Mouse (Mus musculus) inflammation-experienced regulatory T-cells, adult 16 weeks (primary cell): ENCODE results near the gene Olfr1216. TPM values are rescaled to one million over a fixed set of nuclear protein-coding genes. Genes with fewer than 3 reads are reported as not detected.

Experiments
- polyA plus RNA-seq: library from polyadenylated mRNA; unstranded; fragments of 100-300 nt; shearing (Covaris generic); gene quantifications from one replicate; pipeline ENCODE4 v1.2.1, GENCODE M21; 2017

Olfr1216 gene
- polyA plus RNA-seq = not detected

GRCm38 (mm10) chr2:89018240-89018639 is at the start of gene Olfr1216:
Olfr1216 (minus strand) TSS chr2:89018340.

GRCm38 (mm10) chr2:89061087-89061486 is 42.9 kb upstream of the Olfr1216 start, which contains the start of gene Olfr1218:
Olfr1218 (minus strand) TSS chr2:89061187.

DNA sequence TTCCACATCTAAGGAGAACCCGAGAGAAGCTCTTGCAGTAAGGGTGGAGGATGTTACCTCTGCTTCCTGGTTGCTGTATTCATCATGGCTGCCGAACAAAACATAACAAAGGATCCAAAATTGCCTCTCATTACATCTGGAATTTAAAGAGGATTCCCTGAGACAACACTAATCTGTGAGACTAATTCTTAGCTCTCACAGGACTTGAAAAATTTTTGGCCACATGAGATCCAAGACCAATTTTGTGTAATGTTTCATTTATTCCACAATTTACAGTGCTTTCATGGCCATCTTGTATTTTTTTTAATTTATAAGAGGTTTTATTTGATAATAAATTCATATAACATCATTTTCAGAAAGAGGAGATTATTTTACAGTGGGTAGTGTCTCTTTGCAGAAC is 13.8 kb upstream of the Olfr1216 start, which contains the start of gene Olfr1217:
TSS of gene Olfr1217 (minus strand) at position 101 of the 400 bp plus-strand sequence.

GRCm38 (mm10) chr2:89006873-89007272 is 11.3 kb downstream of the Olfr1216 start, which contains the start of gene Olfr1215:
Olfr1215 (minus strand) TSS chr2:89006973.

DNA sequence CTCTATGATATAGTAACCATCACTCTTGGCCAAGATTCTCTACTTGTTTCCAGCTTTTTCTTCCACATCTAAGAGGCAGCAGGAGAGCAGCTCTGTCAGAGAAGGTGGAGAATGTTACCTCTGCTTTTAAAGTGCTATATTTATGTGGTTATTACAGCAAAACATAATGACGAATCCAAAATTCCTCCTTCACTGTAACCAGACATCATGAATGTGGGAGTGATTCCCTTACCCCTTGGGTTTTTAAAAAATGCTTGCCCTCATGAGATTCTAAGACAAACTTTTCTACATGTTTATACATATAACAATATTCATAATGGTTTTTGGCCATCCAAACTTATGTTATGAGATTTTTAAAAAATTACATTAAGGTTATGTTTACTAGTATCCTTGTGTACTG is 25.6 kb downstream of the Olfr1216 start, which contains the start of gene Olfr1214:
TSS of gene Olfr1214 (minus strand) at position 101 of the 400 bp plus-strand sequence.

DNA sequence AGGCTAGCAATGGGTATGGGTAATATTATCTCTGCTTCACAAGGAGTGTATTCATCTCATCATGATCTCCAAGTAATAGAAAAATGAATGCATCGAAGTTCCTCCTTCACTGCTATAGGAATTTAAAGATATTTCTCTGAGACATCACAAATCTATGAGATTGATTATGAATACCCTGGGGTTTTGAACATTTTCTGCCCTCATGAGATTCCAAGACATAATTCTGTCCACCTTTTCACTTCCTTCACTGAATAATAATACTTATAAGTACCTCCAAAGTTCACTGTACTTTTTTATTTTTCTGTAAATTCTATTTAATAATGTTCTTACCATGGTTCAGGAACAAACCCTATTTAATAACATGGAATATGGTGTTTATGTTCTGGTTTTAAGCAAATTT is 38.0 kb downstream of the Olfr1216 start, which contains the start of gene Gm13762:
TSS of gene Gm13762 (minus strand) at position 101 of the 400 bp plus-strand sequence.

Other genes with a start within 250 kb of the Olfr1216 start
- not detected for gene Olfr1200, start 247.9 kb downstream of the Olfr1216 start, polyA plus RNA-seq
- gene Olfr1201, start 225.3 kb downstream of the Olfr1216 start, polyA plus RNA-seq = not detected
- not detected for gene Olfr1202, start 203.8 kb downstream of the Olfr1216 start, polyA plus RNA-seq
- gene Olfr1205, start 188.6 kb downstream of the Olfr1216 start, polyA plus RNA-seq = not detected
- gene Olfr1204, start 169.0 kb downstream of the Olfr1216 start, polyA plus RNA-seq = not detected
- not detected for gene Olfr1206, start 155.1 kb downstream of the Olfr1216 start, polyA plus RNA-seq
- not detected for gene Olfr1208, start 116.0 kb downstream of the Olfr1216 start, polyA plus RNA-seq
- gene Olfr1209, start 103.2 kb downstream of the Olfr1216 start, polyA plus RNA-seq = not detected
- gene Olfr1211, start 80.2 kb downstream of the Olfr1216 start, polyA plus RNA-seq = not detected
- not detected for gene Olfr1212, start 64.4 kb downstream of the Olfr1216 start, polyA plus RNA-seq
- gene Gm13762, start 38.1 kb downstream of the Olfr1216 start, polyA plus RNA-seq = not detected
- gene Olfr1214, start 25.7 kb downstream of the Olfr1216 start, polyA plus RNA-seq = not detected
- not detected for gene Olfr1215, start 11.4 kb downstream of the Olfr1216 start, polyA plus RNA-seq
- not detected for gene Olfr1217, start 13.7 kb upstream of the Olfr1216 start, polyA plus RNA-seq
- gene Olfr1218, start 42.8 kb upstream of the Olfr1216 start, polyA plus RNA-seq = not detected
- gene Olfr1219, start 65.2 kb upstream of the Olfr1216 start, polyA plus RNA-seq = not detected
- not detected for gene Olfr1220, start 88.5 kb upstream of the Olfr1216 start, polyA plus RNA-seq
- gene Olfr1221, start 98.9 kb upstream of the Olfr1216 start, polyA plus RNA-seq = not detected
- not detected for gene Olfr1222, start 114.7 kb upstream of the Olfr1216 start, polyA plus RNA-seq
- gene Olfr1223, start 133.2 kb upstream of the Olfr1216 start, polyA plus RNA-seq = not detected
- not detected for gene Olfr1224-ps1, start 145.8 kb upstream of the Olfr1216 start, polyA plus RNA-seq
- not detected for gene Olfr1225, start 156.3 kb upstream of the Olfr1216 start, polyA plus RNA-seq
- not detected for gene Olfr1226, start 181.7 kb upstream of the Olfr1216 start, polyA plus RNA-seq
- not detected for gene Olfr1228, start 235.7 kb upstream of the Olfr1216 start, polyA plus RNA-seq